Mouse (Mus musculus) hindbrain, embryonic 12.5 days (tissue): ENCODE data around the gene Sh3bp2. TPM values are rescaled to one million over a fixed set of nuclear protein-coding genes. Genes with fewer than 3 reads are reported as not detected.

Experiments used
- ATAC-seq: fragments of 200-750 bp; cut with Nextera tagmentation; 2 replicates; pipeline ENCODE4 v1.8.0; 2017; ENCODE audit warnings: moderate TSS enrichment; ENCODE audit not compliant: low FRiP score
- H3K27ac ChIP-seq: fragments of 300-500 bp; sonication (generic); 2 replicates; pipeline ENCODE4 v1.5.1; 2016; ENCODE audit warnings: mild to moderate bottlenecking
- H3K27me3 ChIP-seq: fragments of 300-500 bp; sonication (generic); 2 replicates; pipeline ENCODE4 v1.6.1; 2016; ENCODE audit warnings: mild to moderate bottlenecking
- H3K36me3 ChIP-seq: fragments of 300-500 bp; sonication (generic); 2 replicates; pipeline ENCODE4 v1.6.1; 2016; ENCODE audit warnings: mild to moderate bottlenecking
- H3K4me1 ChIP-seq: fragments of 300-500 bp; sonication (generic); 2 replicates; pipeline ENCODE4 v1.6.1; 2016
- H3K4me2 ChIP-seq: fragments of 300-500 bp; sonication (generic); replicated peaks from 2 replicates; pipeline ENCODE4 v1.6.1; 2016; ENCODE audit warnings: mild to moderate bottlenecking
- H3K4me3 ChIP-seq: fragments of 300-500 bp; sonication (generic); 2 replicates; pipeline ENCODE4 v1.5.1; 2016; ENCODE audit warnings: mild to moderate bottlenecking
- H3K9ac ChIP-seq: fragments of 300-500 bp; sonication (generic); 2 replicates; pipeline ENCODE4 v1.6.1; 2016; ENCODE audit warnings: mild to moderate bottlenecking, moderate library complexity
- H3K9me3 ChIP-seq: fragments of 300-500 bp; sonication (generic); replicated peaks from 2 replicates; pipeline ENCODE4 v1.6.1; 2016; ENCODE audit warnings: mild to moderate bottlenecking
- WGBS: fragments of 180-500 bp; shearing (Covaris S2); methylation state at CpG from one replicate; pipeline ENCODE4 v1.1.7; 2016; 5-methylcytosine and 5-hydroxymethylcytosine counted together
- polyA plus RNA-seq: library from polyadenylated mRNA; unstranded; fragments of >200 nt; fragmentation: Nextera tagmentation; extraction: Ambion mirVana; gene quantifications from 2 replicates; pipeline ENCODE4 v1.2.1, GENCODE M21; 2016

Gene Sh3bp2
- polyA plus RNA-seq = 17.5 and 17.8 TPM in 2 replicates

DNA sequence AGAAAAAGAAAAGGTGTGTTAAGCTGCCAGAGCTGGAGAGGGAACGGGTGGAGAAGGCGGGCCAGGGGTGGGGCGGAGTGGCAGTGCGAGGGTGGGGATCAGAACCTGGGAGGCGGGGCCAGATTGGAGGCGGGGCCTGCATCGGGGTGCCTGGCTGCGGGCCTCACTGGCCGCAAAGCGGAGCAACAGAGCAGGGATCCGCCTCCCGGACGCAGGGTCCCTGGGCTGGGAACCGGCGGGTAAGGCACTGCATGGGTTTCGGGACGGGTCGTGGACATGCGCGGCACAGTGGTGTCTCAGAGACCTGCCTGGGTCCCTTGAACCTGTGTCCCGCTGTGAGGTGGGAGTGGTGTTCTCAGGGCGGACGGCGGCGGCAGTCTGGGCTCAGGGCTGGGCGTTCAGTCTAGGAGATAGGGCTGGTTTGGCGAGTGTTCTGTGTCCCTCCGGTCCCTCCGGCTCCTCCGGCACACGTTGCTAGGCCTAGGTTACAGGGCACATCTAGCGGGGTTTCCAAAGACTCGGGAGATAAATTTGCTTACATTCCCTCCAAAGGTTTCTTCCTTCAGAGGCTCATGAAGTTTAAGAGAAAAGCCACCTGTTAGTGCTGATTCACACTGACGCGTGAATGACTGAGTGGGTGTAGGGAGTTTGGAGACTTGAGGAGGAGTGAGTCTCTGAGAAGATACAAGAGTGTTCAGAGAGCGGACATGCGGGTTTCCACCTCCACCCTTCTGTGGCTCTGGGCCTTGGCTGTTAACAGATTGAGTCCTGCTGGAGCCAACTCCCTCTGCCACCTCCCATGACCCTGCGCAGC is at the start of gene Sh3bp2:
TSS of gene Sh3bp2 (plus strand) at position 176 of the 814 bp plus-strand sequence.
- Histone ChIP-seq H3K27me3 (peaks cover 12% of the 10 kb centered on the region), H3K4me3 (peak within 1 kb of the TSS; percentile 38), H3K9me3 (no peaks in the 10 kb centered on the region), H3K36me3 (no peaks in the 10 kb centered on the region), H3K4me2 (peak within 1 kb of the TSS; percentile 59), H3K27ac (no peak within 1 kb of the TSS), H3K9ac (peak within 1 kb of the TSS; percentile 20; the same call in 1 of the 2 replicates), H3K4me1 (no peaks in the 10 kb centered on the region)
- peak; percentile 87 for ATAC-seq
- WGBS = 3% methylated on average over 38 of the region's 38 CpGs

DNA sequence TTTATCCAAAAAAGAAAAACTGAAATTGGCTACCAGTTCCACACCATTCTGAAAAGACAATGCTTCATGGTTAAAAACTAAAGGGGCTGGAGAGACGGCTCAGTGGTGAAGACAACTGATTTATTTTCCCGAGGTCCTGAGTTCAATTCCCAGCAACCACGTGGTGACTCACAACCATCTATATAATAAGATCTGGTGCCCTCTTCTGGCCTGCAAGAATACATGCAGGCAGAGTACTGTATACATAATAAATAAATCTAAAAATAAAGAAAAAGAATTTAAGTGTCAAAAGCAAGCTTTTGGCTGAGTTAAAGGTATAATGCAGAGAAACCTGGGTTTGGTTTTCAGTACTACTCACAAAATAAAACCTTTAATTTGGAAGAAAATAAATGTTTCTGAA is 44.7 kb upstream of the Sh3bp2 start:
- no peaks in the 10 kb centered on the region for H3K27me3 ChIP-seq
- no peak overlapping the region for H3K9ac ChIP-seq
- WGBS = 87% methylated on average over 3 of the region's 3 CpGs
- no peaks in the 10 kb centered on the region for H3K9me3 ChIP-seq
- H3K4me2 ChIP-seq = no peak overlapping the region
- no peak overlapping the region for H3K27ac ChIP-seq
- no peak overlapping the region for H3K4me3 ChIP-seq
- no peak for ATAC-seq
- H3K36me3 ChIP-seq = peaks cover 87% of the 10 kb centered on the region
- H3K4me1 ChIP-seq = no peaks in the 10 kb centered on the region

DNA sequence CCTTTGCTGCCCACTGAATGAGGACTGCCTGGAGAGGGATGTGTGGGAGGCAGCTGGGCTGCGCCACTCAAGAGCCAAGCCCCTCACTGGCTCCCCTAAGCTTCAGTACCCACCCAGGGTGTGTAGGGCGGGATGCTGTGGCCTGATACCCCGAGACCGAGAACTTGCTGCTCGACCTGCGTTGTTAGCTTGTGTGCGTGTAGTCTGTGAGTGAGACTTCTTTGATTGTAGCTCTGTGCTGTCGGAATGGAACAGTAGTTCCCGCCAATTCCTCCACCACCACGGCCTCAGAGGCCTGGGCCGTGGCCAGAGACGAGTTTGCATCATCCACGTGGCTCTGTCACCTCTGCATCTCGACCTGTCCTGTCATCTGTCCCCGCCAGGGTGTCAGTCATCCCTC is 39.9 kb upstream of the Sh3bp2 start:
- H3K36me3 ChIP-seq = peaks cover 55% of the 10 kb centered on the region
- no peak overlapping the region for H3K4me3 ChIP-seq
- H3K4me2 ChIP-seq = no peak overlapping the region
- no peak overlapping the region for H3K9ac ChIP-seq
- no peaks in the 10 kb centered on the region for H3K9me3 ChIP-seq
- ATAC-seq = no peak
- 94% methylated on average over 15 of the region's 15 CpGs for WGBS
- no peaks in the 10 kb centered on the region for H3K4me1 ChIP-seq
- no peak overlapping the region for H3K27ac ChIP-seq
- no peaks in the 10 kb centered on the region for H3K27me3 ChIP-seq

DNA sequence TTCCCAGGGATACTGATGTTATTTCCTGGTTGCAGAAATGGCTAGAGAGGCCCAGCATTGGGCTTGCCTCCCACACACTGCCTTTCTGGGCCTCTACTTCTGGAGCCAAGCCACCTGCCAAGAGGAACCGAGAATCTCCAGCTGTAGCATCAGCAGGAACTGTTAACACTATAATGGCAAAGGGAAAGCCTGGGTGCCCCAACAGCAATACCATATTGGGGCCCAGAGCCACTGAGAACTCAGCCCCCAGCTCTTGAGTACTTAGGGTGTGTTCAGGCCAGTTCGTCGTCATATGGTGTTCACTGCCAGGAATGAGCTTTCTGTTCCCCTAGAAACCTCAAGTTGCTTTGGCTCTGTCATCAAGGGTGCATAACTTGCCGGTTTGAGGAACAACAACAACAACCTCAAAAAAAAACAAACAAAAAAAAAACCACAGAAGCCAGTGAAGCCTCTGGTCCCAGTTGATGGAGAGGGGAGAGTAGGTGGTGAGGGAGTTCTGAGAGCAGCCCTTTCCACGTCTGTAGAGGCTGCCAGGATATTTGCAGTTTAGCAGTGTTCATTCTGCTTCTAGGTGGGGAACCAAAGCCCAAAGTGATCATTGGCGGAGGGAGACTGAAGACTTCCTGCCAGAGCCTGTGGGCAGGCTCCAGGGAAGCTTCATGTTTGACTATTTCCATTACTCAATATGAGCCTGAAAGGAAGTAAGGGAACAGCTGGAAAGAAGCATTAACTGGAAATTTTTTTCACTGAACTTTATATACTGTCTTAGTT is 38.1 kb upstream of the Sh3bp2 start:
- no peak overlapping the region for H3K27ac ChIP-seq
- peaks cover 40% of the 10 kb centered on the region for H3K36me3 ChIP-seq
- no peak overlapping the region for H3K4me3 ChIP-seq
- H3K4me2 ChIP-seq = no peak overlapping the region
- no peak overlapping the region for H3K9ac ChIP-seq
- H3K27me3 ChIP-seq = no peaks in the 10 kb centered on the region
- 76% methylated on average over 6 of the region's 6 CpGs for WGBS
- no peaks in the 10 kb centered on the region for H3K4me1 ChIP-seq
- no peak for ATAC-seq
- H3K9me3 ChIP-seq = no peaks in the 10 kb centered on the region

DNA sequence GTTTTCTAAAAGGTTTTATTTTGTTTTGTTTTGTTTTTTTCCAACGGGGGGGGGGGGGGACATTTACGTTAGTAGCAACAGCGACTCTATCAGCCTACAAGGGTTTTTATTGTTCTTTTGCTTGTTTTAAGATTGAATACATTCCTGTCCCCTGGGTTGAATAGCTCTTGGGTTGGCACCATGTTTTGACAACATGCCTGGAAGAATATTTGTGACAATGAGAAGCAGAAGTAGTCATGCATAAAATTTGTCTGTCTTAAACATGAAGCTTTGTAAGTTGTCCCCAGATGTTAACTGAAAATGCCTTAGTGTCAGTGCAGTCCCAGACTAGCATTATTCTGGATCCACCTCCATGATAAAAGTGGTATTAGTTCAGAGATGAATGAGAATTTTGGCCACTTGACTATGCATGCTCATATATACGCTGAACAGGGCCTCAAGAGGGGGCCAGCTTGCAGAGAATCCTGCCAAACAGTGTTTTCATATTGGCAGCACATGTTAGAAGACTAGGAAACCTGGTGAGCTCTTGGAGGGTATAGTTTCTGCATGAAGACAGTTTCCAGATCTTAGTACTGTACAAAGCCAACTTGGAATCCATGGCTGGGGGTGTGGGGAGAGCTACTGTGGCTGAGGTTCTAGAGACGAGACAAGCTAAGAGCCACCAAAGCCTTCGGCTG is 36.8 kb upstream of the Sh3bp2 start:
- no peak for ATAC-seq
- 78% methylated on average over 6 of the region's 6 CpGs for WGBS

DNA sequence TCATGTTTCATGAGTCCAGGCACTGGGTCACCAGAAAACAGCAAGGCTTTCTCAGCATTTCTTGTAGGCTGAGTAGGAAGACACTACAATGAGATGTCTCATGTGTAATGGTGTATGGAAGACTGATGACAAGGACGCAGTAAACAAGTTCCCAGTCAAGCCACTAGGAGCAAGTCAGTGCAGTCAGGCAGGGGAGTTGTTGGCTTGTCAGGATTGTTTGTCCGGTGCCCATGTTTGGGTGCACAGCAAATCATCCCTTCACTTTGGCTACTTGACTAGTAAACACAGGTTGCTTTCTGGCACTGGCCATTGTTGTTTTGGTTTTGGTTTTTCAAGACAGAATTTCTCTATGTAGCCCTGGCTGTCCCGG is 36.2 kb upstream of the Sh3bp2 start:
- H3K9me3 ChIP-seq = no peaks in the 10 kb centered on the region
- no peak overlapping the region for H3K27ac ChIP-seq
- H3K27me3 ChIP-seq = no peaks in the 10 kb centered on the region
- no peaks in the 10 kb centered on the region for H3K4me1 ChIP-seq
- ATAC-seq = no peak
- 77% methylated on average over 3 of the region's 3 CpGs for WGBS
- H3K4me3 ChIP-seq = no peak overlapping the region
- peaks cover 29% of the 10 kb centered on the region for H3K36me3 ChIP-seq
- no peak overlapping the region for H3K4me2 ChIP-seq
- H3K9ac ChIP-seq = no peak overlapping the region

More for the DNA sequence above, 36.8 kb upstream of the Sh3bp2 start:
- H3K36me3 ChIP-seq = peaks cover 30% of the 10 kb centered on the region
- H3K9ac ChIP-seq = no peak overlapping the region
- no peaks in the 10 kb centered on the region for H3K4me1 ChIP-seq
- H3K4me3 ChIP-seq = no peak overlapping the region
- no peaks in the 10 kb centered on the region for H3K9me3 ChIP-seq
- no peaks in the 10 kb centered on the region for H3K27me3 ChIP-seq
- H3K27ac ChIP-seq = no peak overlapping the region
- no peak overlapping the region for H3K4me2 ChIP-seq

DNA sequence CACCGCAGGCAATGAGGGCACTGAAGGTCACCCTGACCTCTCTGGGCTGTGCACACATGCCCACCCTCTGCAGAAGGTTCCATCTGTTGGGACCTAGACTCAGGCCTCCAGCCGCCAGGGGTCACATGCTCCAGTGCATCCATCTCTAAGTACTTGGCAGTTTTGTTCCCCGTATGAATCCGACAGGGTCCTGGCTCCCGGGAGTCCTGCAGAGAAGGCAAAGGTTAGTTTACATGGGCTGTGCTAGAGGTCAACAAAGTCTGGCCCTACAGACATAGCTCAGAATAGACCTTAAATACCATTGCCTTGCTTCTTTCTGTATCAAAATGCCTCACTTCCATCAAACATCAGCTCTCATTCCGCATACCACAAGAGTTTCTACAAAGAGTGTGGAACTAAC is 28.9 kb upstream of the Sh3bp2 start:
- Histone ChIP-seq H3K9me3 (no peaks in the 10 kb centered on the region), H3K27ac (no peak overlapping the region), H3K27me3 (no peaks in the 10 kb centered on the region), H3K4me3 (no peak overlapping the region), H3K9ac (no peak overlapping the region), H3K36me3 (no peaks in the 10 kb centered on the region), H3K4me1 (no peaks in the 10 kb centered on the region), H3K4me2 (no peak overlapping the region)
- no peak for ATAC-seq
- 68% methylated on average over 6 of the region's 6 CpGs for WGBS

DNA sequence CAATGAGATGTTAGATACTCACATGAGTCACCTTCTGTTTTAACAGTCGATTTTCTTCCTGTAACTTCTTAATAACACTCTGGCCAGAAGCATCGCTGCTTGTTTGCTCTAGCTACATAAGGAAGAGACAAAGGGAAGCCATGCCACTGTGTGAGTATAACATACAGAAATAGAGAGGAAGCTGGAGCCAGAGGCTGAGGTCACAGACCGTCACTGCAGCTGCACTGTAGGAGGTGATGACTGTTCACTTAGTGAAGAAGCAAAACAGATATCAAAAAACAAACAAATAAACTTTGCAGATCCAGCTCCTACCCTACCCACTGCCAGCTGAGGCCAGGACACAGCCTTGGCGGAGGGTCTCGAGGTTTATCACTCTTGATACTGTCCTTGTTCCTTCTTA is 24.8 kb upstream of the Sh3bp2 start:
- no peak for ATAC-seq

DNA sequence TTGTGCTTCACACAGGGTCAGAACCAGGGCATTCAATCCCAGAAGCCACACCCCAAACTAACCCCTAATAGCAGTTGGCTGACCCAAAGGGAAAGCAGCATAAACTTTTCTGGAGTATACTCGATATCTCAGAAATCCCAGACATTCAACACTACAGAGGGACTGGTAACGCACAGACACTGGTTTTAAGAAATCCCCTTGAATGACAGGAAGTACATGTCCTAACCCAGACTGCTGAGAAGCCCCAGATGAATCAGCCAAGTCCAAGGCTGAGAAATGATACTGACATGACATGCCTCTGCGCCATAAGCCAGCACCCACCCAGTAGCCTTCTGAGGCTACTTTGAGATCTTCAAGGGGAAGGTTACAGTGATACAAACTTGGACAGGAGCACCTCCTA is 24.1 kb upstream of the Sh3bp2 start:
- Histone ChIP-seq H3K36me3 (no peaks in the 10 kb centered on the region), H3K27ac (no peak overlapping the region), H3K9me3 (no peaks in the 10 kb centered on the region), H3K9ac (no peak overlapping the region), H3K27me3 (no peaks in the 10 kb centered on the region), H3K4me1 (no peaks in the 10 kb centered on the region), H3K4me2 (no peak overlapping the region), H3K4me3 (no peak overlapping the region)
- 89% methylated on average over 3 of the region's 3 CpGs for WGBS
- ATAC-seq = no peak

More for the DNA sequence above, 24.8 kb upstream of the Sh3bp2 start:
- no peaks in the 10 kb centered on the region for H3K27me3 ChIP-seq
- no peak overlapping the region for H3K27ac ChIP-seq
- WGBS = 86% methylated on average over 5 of the region's 5 CpGs
- H3K4me1 ChIP-seq = no peaks in the 10 kb centered on the region
- no peak overlapping the region for H3K4me3 ChIP-seq
- no peak overlapping the region for H3K4me2 ChIP-seq
- no peaks in the 10 kb centered on the region for H3K9me3 ChIP-seq
- H3K36me3 ChIP-seq = no peaks in the 10 kb centered on the region
- no peak overlapping the region for H3K9ac ChIP-seq

DNA sequence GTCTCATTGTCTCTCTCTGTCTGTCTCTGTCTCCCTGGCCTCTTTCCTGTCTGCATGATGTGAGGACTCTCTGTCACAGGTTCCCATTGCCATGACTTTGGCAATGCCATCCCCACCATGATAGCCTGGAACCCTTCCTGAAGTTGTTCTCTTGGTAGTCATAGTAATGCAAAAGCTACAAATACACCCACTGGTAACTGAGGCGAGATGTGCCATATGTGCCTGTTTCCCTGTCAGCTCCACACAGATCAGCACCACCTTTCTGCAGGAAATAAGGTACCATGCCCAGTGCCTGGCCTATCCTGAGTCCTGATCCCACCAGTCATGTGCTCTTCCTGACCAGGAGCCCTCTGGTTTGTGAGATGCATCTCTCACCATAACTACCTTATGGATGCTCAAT is 23.2 kb upstream of the Sh3bp2 start:
- Histone ChIP-seq H3K4me3 (no peak overlapping the region), H3K27me3 (no peaks in the 10 kb centered on the region)
- WGBS = 92% methylated on average over 1 of the region's 1 CpGs

DNA sequence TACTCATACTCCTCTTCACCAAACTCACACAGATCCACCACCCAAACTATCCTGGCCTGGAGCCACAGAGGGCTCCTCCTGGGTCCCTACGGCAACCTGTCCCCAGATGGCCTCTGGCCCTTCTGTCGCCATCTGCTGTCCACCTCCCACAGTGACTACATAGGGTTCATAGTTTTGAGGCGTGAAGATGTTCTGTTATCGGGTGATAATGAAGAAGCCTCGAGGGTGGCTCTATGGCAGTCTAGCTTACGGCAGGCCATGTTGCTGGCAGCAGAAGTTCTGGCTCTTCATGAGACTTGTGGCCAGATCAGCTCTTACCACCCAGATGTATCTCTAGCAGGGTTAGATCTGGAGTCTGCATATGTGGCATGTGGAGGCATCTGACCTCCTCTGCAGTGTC is 22.8 kb upstream of the Sh3bp2 start:
- no peaks in the 10 kb centered on the region for H3K36me3 ChIP-seq
- H3K27ac ChIP-seq = no peak overlapping the region
- H3K9me3 ChIP-seq = no peaks in the 10 kb centered on the region
- no peak overlapping the region for H3K9ac ChIP-seq
- no peak overlapping the region for H3K4me2 ChIP-seq
- H3K4me1 ChIP-seq = no peaks in the 10 kb centered on the region
- no peak for ATAC-seq
- H3K4me3 ChIP-seq = no peak overlapping the region
- no peaks in the 10 kb centered on the region for H3K27me3 ChIP-seq
- WGBS = 74% methylated on average over 6 of the region's 6 CpGs

More for the DNA sequence above, 23.2 kb upstream of the Sh3bp2 start:
- Histone ChIP-seq H3K9ac (no peak overlapping the region), H3K4me1 (no peaks in the 10 kb centered on the region), H3K9me3 (no peaks in the 10 kb centered on the region), H3K27ac (no peak overlapping the region), H3K4me2 (no peak overlapping the region), H3K36me3 (no peaks in the 10 kb centered on the region)
- ATAC-seq = no peak

DNA sequence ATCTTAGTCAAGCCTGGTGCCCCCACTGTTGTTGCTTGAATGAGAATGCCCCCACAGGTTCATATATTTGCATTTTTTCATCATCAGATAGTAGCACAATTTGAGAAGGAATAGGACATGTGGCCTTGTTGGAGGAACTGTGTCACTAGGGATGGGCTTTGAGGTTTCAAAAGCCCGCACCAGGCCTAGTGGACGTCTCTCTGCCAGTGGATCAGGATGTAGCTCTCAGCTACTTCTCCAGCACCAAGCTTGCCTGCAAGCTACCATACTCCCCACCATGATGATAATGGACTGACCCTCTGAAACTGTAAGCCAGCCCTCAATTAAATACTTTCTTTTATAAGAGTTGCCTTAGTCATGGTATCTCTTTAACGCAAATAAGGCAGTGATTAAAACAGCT is 13.2 kb upstream of the Sh3bp2 start:
- Histone ChIP-seq H3K4me3 (no peak overlapping the region), H3K27me3 (peaks cover 17% of the 10 kb centered on the region), H3K4me1 (peaks cover 6% of the 10 kb centered on the region), H3K27ac (no peak overlapping the region), H3K9me3 (0 out of 2 replicates have a peak, but pooled peaks cover 5% of the 10 kb centered on the region), H3K36me3 (no peaks in the 10 kb centered on the region), H3K9ac (no peak overlapping the region), H3K4me2 (no peak overlapping the region)
- ATAC-seq = no peak
- 88% methylated on average over 3 of the region's 3 CpGs for WGBS
